Mouse (Mus musculus): ENCODE measurements at regions not wholly inside any gene's neighbourhood (a gene's known extent, or its start where the extent isn't known, plus 50 kb on each side); places are given as distances from the start of the nearest gene placed in this dataset.
"Not testable (repeated sequence)": the region's sequence is repeated elsewhere in the genome, so short reads cannot be mapped to it uniquely, and the experiment has no call there.

DNA sequence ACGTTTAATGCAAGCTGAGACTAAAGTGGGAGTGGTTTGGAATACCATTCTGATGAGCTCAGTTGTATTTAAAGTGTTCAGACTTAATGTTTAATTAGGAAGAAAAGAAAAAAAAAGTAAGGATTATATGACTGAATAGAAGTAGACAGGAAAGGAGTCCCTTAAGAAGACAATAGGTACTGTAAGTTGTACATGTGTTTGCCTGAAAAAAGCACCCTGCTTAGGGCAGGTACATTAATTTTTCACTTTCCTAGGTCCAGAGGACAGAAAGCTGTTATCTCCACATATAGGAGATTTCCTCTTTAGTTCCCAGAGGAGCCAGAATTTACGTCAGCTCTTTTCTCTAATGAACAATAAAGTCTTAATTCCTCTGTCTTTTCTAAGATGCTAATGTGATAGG, 58.5 kb downstream of the Olfr987 start:
- H3K9me3 ChIP-seq (ENCODE audit: low read depth, low read length), result no peaks in the 10 kb centered on the region
- WGBS, result 40% methylated on average over 2 of the region's 2 CpGs
- no peaks in the 10 kb centered on the region for H3K36me3 ChIP-seq (ENCODE audit: insufficient read depth)
- H3K27me3 ChIP-seq (ENCODE audit: insufficient read depth, low read length), result no peaks in the 10 kb centered on the region
- no peak overlapping the region for H3K9ac ChIP-seq
- H3K4me2 ChIP-seq, result no peak overlapping the region
- ATAC-seq (ENCODE audit: insufficient read depth) (peak; percentile 31; the same call in 1 of the 2 replicates), DNase-seq (peak; percentile 37)
- no peak overlapping the region for H3K4me3 ChIP-seq (ENCODE audit: low read depth, low read length)
- no peaks in the 10 kb centered on the region for H3K4me1 ChIP-seq (ENCODE audit: insufficient read depth)
- H3K27ac ChIP-seq (ENCODE audit: low read depth), result no peak overlapping the region
- no peak for TF ChIP-seq CTCF (IDR thresholded peaks at IDR 0.05; ENCODE audit: low read depth)

DNA sequence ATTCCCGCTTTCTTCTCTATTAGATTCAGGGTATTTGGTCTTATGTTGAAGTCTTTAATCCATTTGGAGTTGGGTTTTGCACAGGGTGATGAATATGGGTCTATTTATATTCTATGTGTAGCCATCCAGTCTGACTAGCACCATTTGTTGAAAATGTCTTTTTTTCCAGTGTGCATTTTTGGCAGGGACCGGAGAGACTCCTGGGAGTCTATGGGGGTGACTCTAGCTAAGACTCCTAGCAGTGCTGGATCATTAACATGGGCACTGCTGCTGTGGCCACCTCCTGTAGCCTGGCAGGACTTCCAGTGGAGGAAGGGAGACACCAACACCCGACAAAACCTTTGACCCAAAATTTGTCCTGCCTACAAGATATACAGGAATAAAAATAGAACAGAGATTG, 61.0 kb downstream of the Olfr987 start:
- no peaks in the 10 kb centered on the region for H3K36me3 ChIP-seq (ENCODE audit: insufficient read depth)
- H3K4me2 ChIP-seq, result no peak overlapping the region
- H3K27ac ChIP-seq (ENCODE audit: low read depth), result no peak overlapping the region
- no peak for ATAC-seq (ENCODE audit: insufficient read depth)
- H3K27me3 ChIP-seq (ENCODE audit: insufficient read depth, low read length), result no peaks in the 10 kb centered on the region
- no peaks in the 10 kb centered on the region for H3K4me1 ChIP-seq (ENCODE audit: insufficient read depth)
- H3K4me3 ChIP-seq (ENCODE audit: low read depth, low read length), result no peak overlapping the region
- no peak for TF ChIP-seq CTCF (IDR thresholded peaks at IDR 0.05; ENCODE audit: low read depth)
- no peak for DNase-seq
- H3K9me3 ChIP-seq (ENCODE audit: low read depth, low read length), result no peaks in the 10 kb centered on the region
- 81% methylated on average over 3 of the region's 3 CpGs for WGBS
- no peak overlapping the region for H3K9ac ChIP-seq

DNA sequence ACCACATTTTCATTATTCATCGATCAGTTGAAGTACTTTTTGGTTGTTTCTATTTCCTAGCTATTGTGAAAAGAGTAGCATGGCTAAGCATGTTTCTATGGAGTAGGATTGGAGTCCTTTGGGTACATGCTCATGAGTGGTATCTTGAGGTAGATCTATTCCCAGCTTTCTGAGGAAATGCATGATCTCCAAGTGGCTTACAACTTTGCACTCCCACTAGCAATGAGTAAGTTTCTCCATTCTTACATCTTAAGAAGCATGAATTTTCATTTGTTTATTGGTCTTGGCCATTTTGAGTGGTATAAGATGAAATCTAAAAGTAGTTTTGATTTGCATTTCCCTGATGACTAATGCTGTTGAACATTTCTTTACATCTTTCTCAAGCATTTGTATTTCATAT, 61.7 kb downstream of the Olfr987 start:
- ATAC-seq (ENCODE audit: insufficient read depth) (no peak), DNase-seq (no peak)
- Histone ChIP-seq H3K27ac (ENCODE audit: low read depth) (no peak overlapping the region), H3K27me3 (ENCODE audit: insufficient read depth, low read length) (no peaks in the 10 kb centered on the region), H3K9me3 (ENCODE audit: low read depth, low read length) (no peaks in the 10 kb centered on the region), H3K4me1 (ENCODE audit: insufficient read depth) (no peaks in the 10 kb centered on the region), H3K36me3 (ENCODE audit: insufficient read depth) (no peaks in the 10 kb centered on the region), H3K4me2 (no peak overlapping the region), H3K9ac (no peak overlapping the region), H3K4me3 (ENCODE audit: low read depth, low read length) (no peak overlapping the region)
- 87% methylated on average over 1 of the region's 1 CpGs for WGBS
- TF ChIP-seq CTCF (IDR thresholded peaks at IDR 0.05; ENCODE audit: low read depth), result no peak

DNA sequence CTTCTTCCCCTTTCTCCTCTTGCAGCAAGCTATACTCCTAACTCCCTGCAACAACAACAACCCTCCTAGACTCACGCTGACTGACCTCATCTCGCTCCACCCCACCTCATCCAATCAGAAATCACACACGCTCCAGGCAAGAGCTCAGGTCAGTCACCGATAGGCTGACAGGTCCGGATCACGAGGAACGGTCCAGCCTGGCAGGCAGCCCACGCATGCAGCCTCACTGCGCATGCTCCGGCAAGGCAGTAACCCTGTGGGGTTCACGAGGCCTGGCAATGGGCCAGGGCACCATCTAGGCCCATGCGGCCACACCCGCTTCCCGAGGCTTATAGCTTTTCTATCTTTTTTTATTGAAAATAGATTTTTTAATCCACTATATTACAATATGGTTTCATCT, 69.8 kb upstream of the Lrrc55 start:
- DNase-seq; H3K9me3 ChIP-seq (ENCODE audit: low read depth, low read length); H3K27me3 ChIP-seq (ENCODE audit: insufficient read depth, low read length); H3K9ac ChIP-seq; H3K4me2 ChIP-seq; H3K4me3 ChIP-seq (ENCODE audit: low read depth, low read length); H3K4me1 ChIP-seq (ENCODE audit: insufficient read depth); ATAC-seq (ENCODE audit: insufficient read depth); H3K27ac ChIP-seq (ENCODE audit: low read depth); H3K36me3 ChIP-seq (ENCODE audit: insufficient read depth): not testable (repeated sequence)
- 84% methylated on average over 14 of the region's 14 CpGs for WGBS

DNA sequence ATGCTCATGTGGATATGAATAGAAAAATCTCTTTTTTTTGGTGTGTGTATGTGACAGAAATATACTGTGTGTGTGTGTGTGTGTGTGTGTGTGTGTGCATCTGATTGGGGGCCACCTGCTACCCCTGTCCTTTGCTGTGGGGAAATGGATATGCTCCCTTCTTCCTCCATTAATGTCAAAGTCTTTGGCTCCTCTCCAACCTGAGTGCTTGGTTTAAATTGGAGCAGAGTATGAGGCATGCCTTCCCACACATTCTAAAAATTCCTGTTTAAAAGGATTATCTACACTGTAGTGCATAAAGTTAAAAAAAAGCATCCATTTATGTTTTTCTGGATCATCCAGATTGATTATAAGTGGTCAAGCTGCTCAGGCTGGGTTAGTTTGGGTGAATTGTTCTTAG, 68.7 kb upstream of the Lrrc55 start:
- DNase-seq (no peak), ATAC-seq (ENCODE audit: insufficient read depth) (no peak)
- Histone ChIP-seq H3K4me1 (ENCODE audit: insufficient read depth) (no peaks in the 10 kb centered on the region), H3K9me3 (ENCODE audit: low read depth, low read length) (no peaks in the 10 kb centered on the region), H3K4me2 (no peak overlapping the region), H3K27me3 (ENCODE audit: insufficient read depth, low read length) (no peaks in the 10 kb centered on the region), H3K27ac (ENCODE audit: low read depth) (no peak overlapping the region), H3K9ac (no peak overlapping the region), H3K4me3 (ENCODE audit: low read depth, low read length) (no peak overlapping the region), H3K36me3 (ENCODE audit: insufficient read depth) (no peaks in the 10 kb centered on the region)
- TF ChIP-seq CTCF (IDR thresholded peaks at IDR 0.05; ENCODE audit: low read depth), result no peak

DNA sequence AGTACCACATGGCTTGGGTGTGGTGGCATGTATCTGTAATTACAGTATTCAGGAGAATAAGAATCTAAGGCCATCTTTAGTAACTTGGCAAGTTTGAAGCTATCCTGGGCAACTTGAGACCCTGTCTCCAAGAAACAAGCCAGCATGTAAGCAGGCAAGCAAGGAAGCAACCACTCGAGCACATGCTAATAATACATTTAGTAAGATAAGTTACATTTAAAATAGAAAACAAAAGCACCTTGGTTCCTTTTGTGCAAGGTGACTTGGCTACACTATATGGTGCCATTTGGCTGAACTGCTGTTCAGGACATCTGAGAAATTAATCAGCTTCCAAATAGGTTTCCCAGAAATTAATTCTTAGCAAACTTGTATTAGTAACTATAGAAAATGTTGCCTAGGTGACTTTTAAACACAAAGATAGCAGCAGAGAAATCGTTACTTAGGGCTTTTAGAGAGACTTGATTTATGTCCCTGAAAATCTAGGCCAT, 68.1 kb upstream of the Lrrc55 start:
- no peaks in the 10 kb centered on the region for H3K27me3 ChIP-seq (ENCODE audit: insufficient read depth, low read length)
- H3K27ac ChIP-seq (ENCODE audit: low read depth), result no peak overlapping the region
- H3K36me3 ChIP-seq (ENCODE audit: insufficient read depth), result no peaks in the 10 kb centered on the region
- no peaks in the 10 kb centered on the region for H3K4me1 ChIP-seq (ENCODE audit: insufficient read depth)
- no peak overlapping the region for H3K4me2 ChIP-seq
- no peaks in the 10 kb centered on the region for H3K9me3 ChIP-seq (ENCODE audit: low read depth, low read length)
- H3K4me3 ChIP-seq (ENCODE audit: low read depth, low read length), result no peak overlapping the region
- no peak for TF ChIP-seq CTCF (IDR thresholded peaks at IDR 0.05; ENCODE audit: low read depth)
- ATAC-seq (ENCODE audit: insufficient read depth) (no peak), DNase-seq (no peak)
- 47% methylated on average over 2 of the region's 2 CpGs for WGBS
- no peak overlapping the region for H3K9ac ChIP-seq

DNA sequence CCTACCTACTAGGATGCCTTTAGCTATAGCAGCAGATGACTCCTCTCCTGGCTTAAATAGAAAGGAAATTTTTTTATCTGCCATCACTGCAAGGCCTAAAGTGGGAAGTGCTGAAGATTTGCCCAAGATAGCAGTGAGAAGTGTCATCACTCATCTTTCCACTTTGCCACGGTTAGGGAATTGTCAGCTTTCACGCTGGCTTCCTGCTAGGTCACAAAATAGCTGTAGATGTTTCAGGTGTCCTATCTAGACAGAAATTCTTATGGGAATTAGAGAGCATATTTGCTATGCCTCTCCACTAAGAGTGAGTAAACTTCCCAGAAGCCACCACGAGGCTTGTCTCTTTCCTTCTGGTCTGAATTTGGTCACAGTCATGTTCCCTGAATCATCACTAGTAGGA, 60.4 kb upstream of the Lrrc55 start:
- Histone ChIP-seq H3K4me2 (no peak overlapping the region), H3K27me3 (ENCODE audit: insufficient read depth, low read length) (no peaks in the 10 kb centered on the region), H3K9me3 (ENCODE audit: low read depth, low read length) (no peaks in the 10 kb centered on the region), H3K27ac (ENCODE audit: low read depth) (no peak overlapping the region), H3K4me1 (ENCODE audit: insufficient read depth) (no peaks in the 10 kb centered on the region), H3K36me3 (ENCODE audit: insufficient read depth) (no peaks in the 10 kb centered on the region), H3K4me3 (ENCODE audit: low read depth, low read length) (no peak overlapping the region), H3K9ac (no peak overlapping the region)
- TF ChIP-seq CTCF (IDR thresholded peaks at IDR 0.05; ENCODE audit: low read depth), result no peak
- DNase-seq (no peak), ATAC-seq (ENCODE audit: insufficient read depth) (no peak)
- WGBS, result 55% methylated on average over 3 of the region's 3 CpGs

DNA sequence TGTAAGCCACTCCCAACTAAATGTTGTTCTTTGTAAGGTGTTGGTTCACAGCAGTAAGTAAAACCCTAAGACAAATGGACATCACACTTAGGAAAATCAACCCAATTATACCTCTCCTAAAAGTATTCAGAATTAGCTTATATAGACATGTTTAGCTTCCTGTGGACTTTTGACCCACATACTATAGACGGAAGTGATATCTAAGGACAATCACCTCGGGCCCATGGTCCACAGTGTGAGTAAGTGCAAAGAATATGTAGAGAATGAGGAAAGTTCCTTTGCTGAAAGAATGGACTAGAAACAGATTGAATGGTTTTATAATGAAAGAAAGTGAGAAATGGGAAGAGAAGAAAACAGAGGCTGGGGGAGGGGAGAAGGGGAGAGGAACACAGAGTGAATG, 58.6 kb upstream of the Lrrc55 start:
- ATAC-seq (ENCODE audit: insufficient read depth) (no peak), DNase-seq (no peak)
- 74% methylated on average over 2 of the region's 2 CpGs for WGBS
- no peak for TF ChIP-seq CTCF (IDR thresholded peaks at IDR 0.05; ENCODE audit: low read depth)
- Histone ChIP-seq H3K36me3 (ENCODE audit: insufficient read depth) (no peaks in the 10 kb centered on the region), H3K27me3 (ENCODE audit: insufficient read depth, low read length) (no peaks in the 10 kb centered on the region), H3K9ac (no peak overlapping the region), H3K4me1 (ENCODE audit: insufficient read depth) (no peaks in the 10 kb centered on the region), H3K9me3 (ENCODE audit: low read depth, low read length) (no peaks in the 10 kb centered on the region), H3K4me3 (ENCODE audit: low read depth, low read length) (no peak overlapping the region), H3K4me2 (no peak overlapping the region), H3K27ac (ENCODE audit: low read depth) (no peak overlapping the region)
